ENCODE assay signal across 17 mouse cellular contexts in the genomic region with DNA sequence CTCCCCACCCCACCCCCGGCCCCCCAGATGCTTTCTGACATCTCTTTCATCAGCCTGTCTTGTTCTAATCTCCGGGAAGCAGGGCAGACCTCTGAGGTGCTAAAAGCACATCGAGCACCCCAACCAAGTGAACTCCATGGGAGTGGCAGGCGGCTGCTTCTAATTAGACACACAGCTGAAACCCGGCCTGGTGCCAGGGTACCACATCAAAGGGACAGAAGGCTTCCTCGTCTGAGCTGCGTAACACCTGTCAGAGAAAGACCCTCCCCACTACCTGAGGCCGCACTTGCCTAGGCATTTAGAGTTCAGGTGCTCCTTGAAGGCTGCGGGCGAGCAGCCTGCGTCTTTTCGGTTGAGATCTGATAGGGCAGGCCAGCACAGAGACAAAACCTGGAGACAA. TPM values are rescaled to one million over a fixed set of nuclear protein-coding genes. Genes with fewer than 3 reads are reported as not detected.
DNase-seq lines count a peak whose midpoint lies in the region; ATAC-seq and TF ChIP-seq lines count a peak whose summit lies in the region.
"Had no signal": no experiment of that assay in that cellular context is flagged by ENCODE, and none has a peak within 500 bp of the region (broad histone marks: within the 10 kb centered on the region; RNA-seq: fewer than 3 reads in every experiment).

No protein-coding gene starts in this region.

- peaks cover 5% of the 10 kb centered on the region for H3K4me1 ChIP-seq in forebrain, embryonic 14.5 days (ENCODE audit: control insufficient read depth, insufficient read depth, low read length)
- peaks cover 32% of the 10 kb centered on the region for H3K4me1 ChIP-seq in forebrain, embryonic 16.5 days (replicated peaks; ENCODE audit: control insufficient read depth, insufficient read depth, low read length)
- H3K4me1 ChIP-seq in embryonic facial prominence, embryonic 14.5 days (ENCODE audit: control insufficient read depth, insufficient read depth, low read length), result peaks cover 21% of the 10 kb centered on the region
- peaks cover 12% of the 10 kb centered on the region for H3K4me1 ChIP-seq in thymus, adult 2 months (replicated peaks; ENCODE audit: control insufficient read depth, insufficient read depth, low read length)

- no peak overlapping the region for H3K4me3 ChIP-seq in forebrain, embryonic 14.5 days (ENCODE audit: low read depth, low read length)
- H3K4me3 ChIP-seq in forebrain, embryonic 16.5 days (replicated peaks; ENCODE audit: low read length), result no peak overlapping the region
- H3K4me3 ChIP-seq in embryonic facial prominence, embryonic 14.5 days (ENCODE audit: low read depth, low read length), result no peak overlapping the region
- H3K4me3 ChIP-seq in thymus, adult 2 months (ENCODE audit: control insufficient read depth, insufficient read depth, low read length), result no peak overlapping the region
- H3K4me3 ChIP-seq: gastrocnemius, adult 2 months; heart, adult 2 months; liver, embryonic 13.5 days; lung, embryonic 15.5 days had no signal

- ATAC-seq in forebrain, embryonic 14.5 days, result 0 out of 2 replicates have a peak, but pooled peaks have one; percentile 16
- ATAC-seq in forebrain, embryonic 16.5 days, result no peak
- ATAC-seq in embryonic facial prominence, embryonic 14.5 days (ENCODE audit: low read depth), result no peak; the same call in 1 of the 2 replicates
- no peak for ATAC-seq in activated CD4-positive, CD25-positive, alpha-beta regulatory T cell, adult 4 months
- ATAC-seq: forebrain, postnatal 0 days had no signal

- TF ChIP-seq CTCF in thymus, adult 2 months (IDR thresholded peaks at IDR 0.05; ENCODE audit: borderline replicate concordance, control insufficient read depth, extremely low read depth, insufficient read depth, low read length, poor library complexity), result no peak

- H3K27ac ChIP-seq in forebrain, embryonic 14.5 days (ENCODE audit: low read depth, low read length), result no peak overlapping the region
- no peak overlapping the region for H3K27ac ChIP-seq in forebrain, embryonic 16.5 days (ENCODE audit: low read length)
- no peak overlapping the region for H3K27ac ChIP-seq in embryonic facial prominence, embryonic 14.5 days (replicated peaks; ENCODE audit: low read depth, low read length)
- no peak overlapping the region for H3K27ac ChIP-seq in thymus, adult 2 months (ENCODE audit: control insufficient read depth, insufficient read depth, low read length)
- H3K27ac ChIP-seq: gastrocnemius, adult 2 months; heart, adult 2 months; liver, embryonic 13.5 days; lung, embryonic 15.5 days had no signal

- 0 out of 2 replicates have a peak, but pooled peaks cover 4% of the 10 kb centered on the region for H3K36me3 ChIP-seq in forebrain, embryonic 14.5 days (ENCODE audit: control insufficient read depth, insufficient read depth, low read length)
- H3K36me3 ChIP-seq in forebrain, embryonic 16.5 days (ENCODE audit: control insufficient read depth, insufficient read depth), result no peaks in the 10 kb centered on the region
- H3K36me3 ChIP-seq in embryonic facial prominence, embryonic 14.5 days (ENCODE audit: control insufficient read depth, insufficient read depth, low read length), result no peaks in the 10 kb centered on the region
- no peaks in the 10 kb centered on the region for H3K36me3 ChIP-seq in thymus, adult 2 months (ENCODE audit: control insufficient read depth, insufficient read depth, low read length)
- H3K36me3 ChIP-seq: lung, embryonic 15.5 days had no signal

- H3K4me2 ChIP-seq in forebrain, embryonic 14.5 days (ENCODE audit: low read length), result no peak overlapping the region
- no peak overlapping the region for H3K4me2 ChIP-seq in forebrain, embryonic 16.5 days (ENCODE audit: low read length)
- no peak overlapping the region for H3K4me2 ChIP-seq in embryonic facial prominence, embryonic 14.5 days (ENCODE audit: low read depth, low read length)
- H3K4me2 ChIP-seq: liver, embryonic 13.5 days; lung, embryonic 15.5 days had no signal

- intact Hi-C loops in gastrocnemius, postnatal 36 days (cut with DNase I), result no loop called here

- H3K27me3 ChIP-seq in forebrain, embryonic 14.5 days (replicated peaks; ENCODE audit: control insufficient read depth, insufficient read depth, low read length), result no peaks in the 10 kb centered on the region
- no peaks in the 10 kb centered on the region for H3K27me3 ChIP-seq in forebrain, embryonic 16.5 days (replicated peaks; ENCODE audit: control insufficient read depth, insufficient read depth, low read length)
- no peaks in the 10 kb centered on the region for H3K27me3 ChIP-seq in embryonic facial prominence, embryonic 14.5 days (replicated peaks; ENCODE audit: control insufficient read depth, insufficient read depth, low read length)
- no peaks in the 10 kb centered on the region for H3K27me3 ChIP-seq in thymus, adult 2 months (ENCODE audit: control insufficient read depth, insufficient read depth, low read length)
- H3K27me3 ChIP-seq: liver, embryonic 13.5 days; lung, embryonic 15.5 days had no signal

- H3K9me3 ChIP-seq in forebrain, embryonic 14.5 days (replicated peaks; ENCODE audit: control insufficient read depth, low read length), result no peaks in the 10 kb centered on the region
- no peaks in the 10 kb centered on the region for H3K9me3 ChIP-seq in forebrain, embryonic 16.5 days (ENCODE audit: control insufficient read depth, low read length)
- no peaks in the 10 kb centered on the region for H3K9me3 ChIP-seq in embryonic facial prominence, embryonic 14.5 days (ENCODE audit: control insufficient read depth, low read length)
- H3K9me3 ChIP-seq: liver, embryonic 13.5 days; lung, embryonic 15.5 days had no signal

- no peak for TF ChIP-seq POLR2A in thymus, adult 2 months (IDR thresholded peaks at IDR 0.05; ENCODE audit: control insufficient read depth, extremely low read depth, insufficient read depth, low read length, poor library complexity)

- WGBS in forebrain, embryonic 14.5 days, result 55% methylated on average over 12 of the region's 12 CpGs
- 57% methylated on average over 12 of the region's 12 CpGs for WGBS in forebrain, embryonic 16.5 days
- WGBS in embryonic facial prominence, embryonic 14.5 days, result 47% methylated on average over 12 of the region's 12 CpGs
- whole genome bisulfite sequencing in thymus, adult 2 months, result 13% methylated on average over 12 of the region's 12 CpGs

- no peak overlapping the region for H3K9ac ChIP-seq in forebrain, embryonic 14.5 days (ENCODE audit: low read length)
- no peak overlapping the region for H3K9ac ChIP-seq in forebrain, embryonic 16.5 days (replicated peaks; ENCODE audit: low read depth, low read length)
- H3K9ac ChIP-seq in embryonic facial prominence, embryonic 14.5 days (ENCODE audit: low read depth, low read length), result no peak overlapping the region
- H3K9ac ChIP-seq: forebrain, postnatal 0 days; liver, embryonic 13.5 days; lung, embryonic 15.5 days had no signal

- peak; percentile 28 for DNase-seq in forebrain, embryonic 14.5 days (ENCODE audit: low spot score)
- peak; percentile 17 for DNase-seq in CD4-positive helper T cell, adult 2 months (ENCODE audit: low read depth, low spot score)
- peak; percentile 70 for DNase-seq in embryonic facial prominence, embryonic 14.5 days (ENCODE audit: low spot score)
- DNase-seq in thymus, adult 2 months, result peak; percentile 39
- no peak for DNase-seq in gastrocnemius, postnatal 36 days
- DNase-seq in layer of hippocampus, postnatal 36 days, result no peak
- DNase-seq: cerebellum, postnatal 25 days; forebrain, postnatal 0 days; gastrocnemius, adult 2 months; heart, adult 2 months; kidney, adult 2 months; liver, embryonic 13.5 days; midbrain, embryonic 14.5 days; spleen, adult 18-20 months had no signal

RNA-seq across cellular contexts. Expression of gene Slc25a51, which starts 56.0 kb away (rescaled TPM):
- polyA plus RNA-seq in forebrain, embryonic 14.5 days (2014; fragmentation: Nextera tagmentation; extraction: Ambion mirVana), result 82.5 and 84.3 TPM in 2 replicates
- polyA plus RNA-seq in forebrain, embryonic 16.5 days (2015; fragmentation: Nextera tagmentation; extraction: Ambion mirVana), result 84.5 and 84.7 TPM in 2 replicates
- 47.8 and 54.9 TPM in 2 replicates for polyA plus RNA-seq in embryonic facial prominence, embryonic 14.5 days (2014; fragmentation: Nextera tagmentation; extraction: Ambion mirVana)
- polyA plus RNA-seq in thymus, adult 2 months (2012; rRNA removed), result 88.7 and 106 TPM in 2 replicates
- 10 to 100 TPM; 35.3 to 49.7 TPM for polyA plus RNA-seq in activated CD4-positive, CD25-positive, alpha-beta regulatory T cell, adult 4 months (2017; shearing (Covaris generic))
- total RNA-seq in gastrocnemius, postnatal 36 days (2021), result 10 to 100 TPM; 80.1 to 89.9 TPM
- 100 to 1,000 TPM; 141 to 149 TPM for total RNA-seq in layer of hippocampus, postnatal 36 days (2021)

Comparison
In these comparisons a context has a peak if more than half of its experiments do, and no peak if none do; other contexts are left out.
1. DNase-seq: peak in forebrain, embryonic 14.5 days (single experiment), CD4-positive helper T cell, adult 2 months (single experiment), embryonic facial prominence, embryonic 14.5 days (single experiment) and thymus, adult 2 months (single experiment); none in gastrocnemius, postnatal 36 days (0 of 2) and layer of hippocampus, postnatal 36 days (0 of 2).